Mouse (Mus musculus): ENCODE measurements around the gene Lfng. TPM values are rescaled to one million over a fixed set of nuclear protein-coding genes. Genes with fewer than 3 reads are reported as not detected.

The Lfng gene
- total and polyA plus RNA-seq, 2 experiments from 2014 or later = 20.1 to 56.6 TPM

- H3K9me3 ChIP-seq (ENCODE audit: low read length) = no peaks in the 10 kb centered on the region
- no peaks in the 10 kb centered on the region for H3K4me1 ChIP-seq (ENCODE audit: insufficient read depth, low read length)
- TF ChIP-seq CTCF (IDR thresholded peaks at IDR 0.05) = no peak
- ATAC-seq (ENCODE audit: low FRiP score) (no peak), DNase-seq (ENCODE audit: low spot score) (no peak)
- peaks cover 73% of the 10 kb centered on the region for H3K36me3 ChIP-seq (ENCODE audit: insufficient read depth, low read length)
- H3K27me3 ChIP-seq (ENCODE audit: insufficient read depth, low read length) = no peaks in the 10 kb centered on the region
- no peak overlapping the region for H3K4me2 ChIP-seq (ENCODE audit: low read depth, low read length, poor library complexity, severe bottlenecking)
- H3K4me3 ChIP-seq (ENCODE audit: low read depth, low read length) = no peak overlapping the region
- WGBS = 95% methylated on average over 10 of the region's 13 CpGs
- H3K27ac ChIP-seq (ENCODE audit: low read depth, low read length) = no peak overlapping the region
- H3K9ac ChIP-seq (replicated peaks; ENCODE audit: low read length, poor library complexity, severe bottlenecking) = no peak overlapping the region
Observed at GRCm38 (mm10) chr5:140624961-140625360, 17.8 kb downstream of the Lfng start.

DNA sequence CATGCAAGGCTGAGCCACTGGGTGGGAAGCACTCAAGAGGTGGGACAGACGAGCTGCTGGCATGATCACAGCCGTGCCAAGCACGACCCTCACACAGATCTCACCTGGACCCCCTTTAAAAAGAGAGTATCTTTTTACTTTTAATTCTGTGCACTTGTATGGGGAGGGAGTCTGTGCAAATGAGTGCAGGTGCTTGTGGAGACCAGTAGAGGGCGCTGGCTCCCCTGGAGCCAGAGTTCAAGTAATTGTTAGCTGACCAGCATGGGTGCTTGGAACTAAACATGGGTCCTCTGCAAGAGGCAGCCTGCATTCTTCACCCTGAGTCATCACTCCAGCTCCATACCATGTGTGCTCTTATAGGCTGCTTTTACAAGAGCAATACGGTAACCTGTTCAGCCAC lies 20.5 kb downstream of the Lfng start:
- H3K27ac ChIP-seq (ENCODE audit: low read depth, low read length) = no peak overlapping the region
- H3K36me3 ChIP-seq (ENCODE audit: insufficient read depth, low read length) = peaks cover 90% of the 10 kb centered on the region
- H3K4me1 ChIP-seq (ENCODE audit: insufficient read depth, low read length) = no peaks in the 10 kb centered on the region
- no peak overlapping the region for H3K9ac ChIP-seq (replicated peaks; ENCODE audit: low read length, poor library complexity, severe bottlenecking)
- no peak for ATAC-seq (ENCODE audit: low FRiP score)
- DNase-seq (ENCODE audit: low spot score) = no peak
- peak; percentile 44 for TF ChIP-seq CTCF (IDR thresholded peaks at IDR 0.05)
- H3K27me3 ChIP-seq (ENCODE audit: insufficient read depth, low read length) = no peaks in the 10 kb centered on the region
- WGBS = 97% methylated on average over 5 of the region's 5 CpGs
- H3K9me3 ChIP-seq (ENCODE audit: low read length) = no peaks in the 10 kb centered on the region
- H3K4me2 ChIP-seq (ENCODE audit: low read depth, low read length, poor library complexity, severe bottlenecking) = no peak overlapping the region
- H3K4me3 ChIP-seq (ENCODE audit: low read depth, low read length) = no peak overlapping the region

DNA sequence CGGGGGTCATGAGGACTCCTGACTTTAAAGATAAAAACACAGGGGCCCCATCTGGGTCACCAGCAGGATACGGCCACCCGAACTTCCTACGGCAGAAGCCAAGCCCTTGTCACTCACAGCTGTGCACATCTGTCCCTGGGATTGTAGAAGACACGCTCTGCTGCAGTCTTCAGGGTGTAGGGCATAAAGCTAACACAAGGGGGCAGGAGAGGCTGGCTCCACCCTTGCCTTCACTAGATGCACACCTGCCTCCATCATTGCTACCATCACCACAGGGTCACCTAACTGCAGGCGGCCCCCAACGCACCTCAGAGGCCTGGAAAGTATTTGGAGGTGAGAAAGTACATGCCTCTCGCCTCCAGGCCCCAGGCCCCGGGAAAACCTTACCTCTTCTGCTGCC lies 21.9 kb downstream of the Lfng start:
- 98% methylated on average over 9 of the region's 9 CpGs for WGBS
- H3K27ac ChIP-seq (ENCODE audit: low read depth, low read length) = no peak overlapping the region
- ATAC-seq (ENCODE audit: low FRiP score) (no peak), DNase-seq (ENCODE audit: low spot score) (no peak)
- peak; percentile 50 for TF ChIP-seq CTCF (IDR thresholded peaks at IDR 0.05)
- no peak overlapping the region for H3K4me2 ChIP-seq (ENCODE audit: low read depth, low read length, poor library complexity, severe bottlenecking)
- H3K9me3 ChIP-seq (ENCODE audit: low read length) = no peaks in the 10 kb centered on the region
- H3K4me3 ChIP-seq (ENCODE audit: low read depth, low read length) = no peak overlapping the region
- H3K27me3 ChIP-seq (ENCODE audit: insufficient read depth, low read length) = no peaks in the 10 kb centered on the region
- no peaks in the 10 kb centered on the region for H3K4me1 ChIP-seq (ENCODE audit: insufficient read depth, low read length)
- peaks cover 88% of the 10 kb centered on the region for H3K36me3 ChIP-seq (ENCODE audit: insufficient read depth, low read length)
- no peak overlapping the region for H3K9ac ChIP-seq (replicated peaks; ENCODE audit: low read length, poor library complexity, severe bottlenecking)

- no peak overlapping the region for H3K27ac ChIP-seq (ENCODE audit: low read depth, low read length)
- DNase-seq (ENCODE audit: low spot score) (peak; percentile 53), ATAC-seq (ENCODE audit: low FRiP score) (0 out of 2 replicates have a peak, but pooled peaks have one; percentile 17)
- no peak overlapping the region for H3K9ac ChIP-seq (replicated peaks; ENCODE audit: low read length, poor library complexity, severe bottlenecking)
- no peaks in the 10 kb centered on the region for H3K9me3 ChIP-seq (ENCODE audit: low read length)
- H3K36me3 ChIP-seq (ENCODE audit: insufficient read depth, low read length) = peaks cover 76% of the 10 kb centered on the region
- WGBS = 81% methylated on average over 7 of the region's 7 CpGs
- H3K4me3 ChIP-seq (ENCODE audit: low read depth, low read length) = no peak overlapping the region
- TF ChIP-seq CTCF (IDR thresholded peaks at IDR 0.05) = no peak
- H3K27me3 ChIP-seq (ENCODE audit: insufficient read depth, low read length) = no peaks in the 10 kb centered on the region
- 0 out of 2 replicates have a peak, but pooled peaks cover 4% of the 10 kb centered on the region for H3K4me1 ChIP-seq (ENCODE audit: insufficient read depth, low read length)
- no peak overlapping the region for H3K4me2 ChIP-seq (ENCODE audit: low read depth, low read length, poor library complexity, severe bottlenecking)
Observed at GRCm38 (mm10) chr5:140633432-140633831, 26.3 kb downstream of the Lfng start.

DNA sequence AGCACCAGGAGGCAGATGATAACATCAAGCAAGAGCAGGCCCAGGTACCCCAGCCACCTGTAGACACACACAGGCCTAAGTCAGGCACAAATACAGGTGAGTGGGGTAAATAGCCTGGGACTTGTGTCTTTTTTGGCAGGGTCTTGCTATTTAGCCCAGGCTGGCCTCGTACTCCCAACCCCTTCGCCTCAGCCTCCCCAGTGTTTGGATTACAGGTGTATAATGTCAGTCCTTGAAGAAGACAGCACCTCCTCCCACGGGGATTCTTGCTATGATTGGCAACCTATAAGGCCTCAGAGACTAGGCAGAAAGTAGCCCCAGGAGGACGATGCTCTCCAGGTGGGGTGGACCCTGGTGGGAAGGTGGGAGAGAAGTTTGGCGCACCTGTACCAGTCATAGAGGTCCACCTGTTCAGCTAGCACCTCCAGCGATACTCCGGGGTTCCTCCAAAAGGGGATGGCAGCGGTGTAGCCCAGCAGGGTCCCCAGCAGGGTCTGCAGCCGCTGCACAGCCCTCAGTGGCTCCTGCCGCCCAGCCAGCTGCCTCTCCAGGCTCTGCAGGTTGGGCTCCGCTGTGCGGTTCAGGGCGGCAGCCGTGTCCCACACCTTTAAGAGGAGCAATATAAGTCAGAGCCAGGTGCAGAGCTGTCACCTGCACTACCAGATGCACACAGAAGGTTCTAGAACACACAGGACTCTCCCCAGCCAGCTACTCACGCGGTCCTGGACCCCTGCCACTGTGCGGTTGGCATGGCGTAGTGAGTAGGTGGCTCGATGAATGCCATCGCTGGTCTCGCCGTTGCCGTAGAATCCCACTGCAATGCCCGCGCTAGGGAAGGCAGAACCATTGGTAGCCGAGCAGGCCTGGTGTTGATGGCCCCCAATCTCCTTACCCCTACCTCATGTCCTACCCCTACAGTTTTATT lies 27.9 kb downstream of the Lfng start:
- 0 out of 2 replicates have a peak, but pooled peaks cover 4% of the 10 kb centered on the region for H3K4me1 ChIP-seq (ENCODE audit: insufficient read depth, low read length)
- H3K4me2 ChIP-seq (ENCODE audit: low read depth, low read length, poor library complexity, severe bottlenecking) = no peak overlapping the region
- TF ChIP-seq CTCF (IDR thresholded peaks at IDR 0.05) = no peak
- 90% methylated on average over 26 of the region's 26 CpGs for WGBS
- peaks cover 61% of the 10 kb centered on the region for H3K36me3 ChIP-seq (ENCODE audit: insufficient read depth, low read length)
- ATAC-seq (ENCODE audit: low FRiP score) = no peak
- H3K9me3 ChIP-seq (ENCODE audit: low read length) = no peaks in the 10 kb centered on the region
- no peak overlapping the region for H3K27ac ChIP-seq (ENCODE audit: low read depth, low read length)
- H3K4me3 ChIP-seq (ENCODE audit: low read depth, low read length) = no peak overlapping the region
- no peak overlapping the region for H3K9ac ChIP-seq (replicated peaks; ENCODE audit: low read length, poor library complexity, severe bottlenecking)
- no peaks in the 10 kb centered on the region for H3K27me3 ChIP-seq (ENCODE audit: insufficient read depth, low read length)
- no peak for DNase-seq (ENCODE audit: low spot score)

Data from midbrain, postnatal 0 days (tissue).